Mouse (Mus musculus) spleen, adult 12 weeks (tissue): ENCODE measurements around the gene Pde10a.

Source experiments
- DNase-seq: peaks from one replicate; pipeline ENCODE4 v3.0.0; 2022; ENCODE audit warnings: low spot score

Pde10a gene

DNA sequence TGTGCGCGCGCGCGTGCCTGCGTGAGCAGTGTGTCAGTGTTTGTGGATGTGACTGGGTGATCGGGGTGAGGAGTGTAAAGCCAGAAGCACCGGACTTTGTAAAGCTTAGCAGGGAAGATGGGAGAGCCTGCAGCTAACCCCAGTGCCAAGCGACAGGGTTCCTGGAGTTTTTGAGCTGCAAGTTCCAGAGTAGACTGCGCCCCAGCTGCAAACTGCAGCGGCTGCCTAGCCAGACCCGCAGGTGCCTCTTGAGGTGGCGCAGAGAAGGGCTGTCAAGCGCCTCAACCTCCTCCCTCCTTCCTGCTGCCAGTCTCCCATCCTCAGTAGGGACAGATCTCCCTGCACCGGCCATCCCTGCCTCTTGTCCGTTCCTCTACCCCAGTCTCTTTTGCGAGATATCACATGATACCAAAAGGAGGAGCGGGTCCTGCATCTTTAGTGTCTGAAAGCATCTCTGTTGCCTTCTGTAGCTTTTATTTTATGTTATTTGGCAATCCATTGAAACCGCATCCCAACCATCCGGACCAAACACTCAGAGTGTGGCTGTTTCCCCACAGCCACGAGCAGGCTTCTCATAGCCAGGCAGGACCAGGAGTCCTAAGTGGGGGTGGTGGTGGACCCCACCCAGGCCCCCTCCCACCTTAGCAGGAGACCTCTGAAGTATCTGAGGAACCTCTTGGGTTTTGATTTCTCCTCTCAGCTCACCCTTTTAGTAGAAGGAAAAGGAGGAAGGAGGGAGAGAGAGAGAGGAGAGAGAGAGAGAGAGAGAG lies 984 bp downstream of the Pde10a start:
- no peak for DNase-seq

DNA sequence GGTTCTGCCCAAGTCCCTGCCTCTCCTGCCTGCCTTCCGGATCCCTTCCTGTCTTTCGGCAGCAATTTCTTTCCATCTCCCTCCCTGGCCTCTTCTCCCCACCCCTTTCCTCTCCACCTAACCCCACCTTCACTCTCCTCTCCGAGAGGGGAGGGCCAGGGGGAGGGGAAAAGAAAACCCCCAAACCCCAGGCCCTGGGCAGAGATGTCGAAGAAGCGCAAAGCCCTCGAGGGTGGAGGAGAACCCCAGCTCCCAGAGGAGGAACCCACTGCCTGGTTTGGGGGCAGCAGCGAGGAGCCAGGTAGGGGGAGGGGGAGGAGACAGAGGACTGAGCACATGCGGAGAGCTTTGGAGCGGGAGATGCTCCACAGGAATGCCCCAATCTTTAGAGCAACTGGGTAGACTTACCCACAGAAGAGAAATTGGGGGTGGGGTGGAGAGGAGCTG lies 1.7 kb downstream of the Pde10a start:
- no peak for DNase-seq

DNA sequence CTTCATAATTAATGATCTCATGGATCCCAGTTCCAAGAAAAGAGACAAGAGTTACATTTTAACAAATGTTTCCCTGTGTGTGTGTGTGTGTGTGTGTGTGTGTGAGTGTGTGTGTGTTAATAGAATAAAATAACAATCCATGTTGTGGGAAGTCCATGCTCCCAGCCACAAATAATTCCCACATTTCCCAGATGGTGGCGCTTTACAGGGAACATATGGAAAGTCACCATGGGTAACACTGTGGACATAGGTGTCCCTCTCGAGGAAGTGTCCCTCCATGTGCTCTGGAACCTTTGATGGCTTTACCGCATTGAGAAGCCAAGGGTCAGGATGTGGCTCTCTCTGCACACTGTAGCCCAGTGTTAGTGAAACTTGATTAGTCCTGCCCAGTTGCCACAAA lies 3.5 kb downstream of the Pde10a start:
- no peak for DNase-seq

DNA sequence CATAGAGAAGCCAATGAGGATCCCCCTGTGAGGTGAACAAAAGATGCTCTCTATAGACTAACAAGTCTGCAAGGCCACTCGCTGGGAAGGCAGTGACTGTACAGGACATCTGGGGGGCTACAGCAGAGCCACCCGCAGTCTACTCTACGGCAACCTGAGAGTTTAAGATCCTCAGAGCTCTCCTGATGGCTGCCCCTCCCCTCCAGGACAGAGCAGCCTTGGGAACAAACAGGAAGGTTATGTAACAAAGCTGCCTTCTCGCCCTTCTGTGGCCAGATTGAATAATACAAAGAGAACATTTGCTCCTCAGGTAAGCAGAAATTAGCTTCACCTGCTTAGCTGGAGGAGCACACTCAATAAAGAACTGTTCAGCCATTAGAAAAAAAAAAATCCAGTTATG lies 7.4 kb downstream of the Pde10a start:
- no peak for DNase-seq

DNA sequence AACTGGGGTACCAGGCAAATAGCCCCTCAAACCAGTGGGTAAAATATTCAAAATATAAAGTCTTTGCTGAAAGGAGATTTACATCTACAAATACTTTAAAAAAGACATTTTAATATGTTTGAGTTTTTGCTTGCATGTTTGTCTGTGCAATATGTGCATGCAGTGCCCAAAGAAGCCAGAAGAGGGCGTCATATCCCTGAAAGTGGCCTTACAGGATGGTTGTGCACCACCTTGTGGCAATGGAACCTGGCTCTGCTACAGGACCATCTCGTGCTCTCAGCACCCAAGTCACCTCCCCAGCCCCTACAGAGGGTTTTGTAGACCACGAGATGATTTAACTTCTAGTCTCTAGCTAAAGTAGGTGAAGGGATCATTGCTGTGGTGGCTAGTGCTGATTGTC lies 8.7 kb downstream of the Pde10a start:
- DNase-seq = no peak

DNA sequence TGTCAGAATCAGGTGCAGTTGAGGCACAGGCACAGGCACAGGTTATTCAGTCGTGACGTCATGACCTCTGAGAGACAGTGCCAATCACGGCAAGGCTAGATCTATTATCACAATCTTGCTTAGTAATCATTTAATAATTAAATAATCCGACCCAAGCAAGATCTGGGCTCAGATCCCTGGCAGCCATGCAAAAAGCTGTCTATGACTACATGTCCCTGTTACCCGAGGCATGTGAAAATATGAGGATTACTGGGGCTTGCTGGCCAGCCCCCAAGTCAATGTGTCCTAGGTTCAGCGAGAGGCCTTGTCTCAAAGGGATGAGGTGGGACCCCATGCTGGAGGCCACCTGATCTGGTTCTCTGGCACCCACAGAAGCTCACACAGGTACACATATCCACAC lies 11.3 kb downstream of the Pde10a start:
- DNase-seq = no peak

DNA sequence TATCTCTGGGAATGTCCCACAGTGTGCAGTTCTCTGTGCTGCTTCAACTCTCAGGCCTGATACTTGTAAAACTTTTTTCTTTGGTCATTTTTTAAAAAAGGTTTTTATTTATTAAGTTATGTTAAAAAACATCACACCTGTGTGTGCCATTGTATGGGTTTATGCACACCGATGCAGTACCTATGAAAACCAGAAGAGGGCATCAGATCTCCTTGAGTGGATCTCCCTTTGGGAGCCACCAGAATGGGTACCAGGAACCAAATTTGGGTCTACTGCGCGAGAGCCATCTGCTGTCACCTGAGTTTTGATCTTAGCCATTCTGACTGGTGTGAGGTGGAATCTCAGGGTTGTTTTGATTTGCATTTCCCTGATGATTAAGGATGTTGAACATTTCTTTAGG lies 12.9 kb downstream of the Pde10a start:
- DNase-seq = no peak

DNA sequence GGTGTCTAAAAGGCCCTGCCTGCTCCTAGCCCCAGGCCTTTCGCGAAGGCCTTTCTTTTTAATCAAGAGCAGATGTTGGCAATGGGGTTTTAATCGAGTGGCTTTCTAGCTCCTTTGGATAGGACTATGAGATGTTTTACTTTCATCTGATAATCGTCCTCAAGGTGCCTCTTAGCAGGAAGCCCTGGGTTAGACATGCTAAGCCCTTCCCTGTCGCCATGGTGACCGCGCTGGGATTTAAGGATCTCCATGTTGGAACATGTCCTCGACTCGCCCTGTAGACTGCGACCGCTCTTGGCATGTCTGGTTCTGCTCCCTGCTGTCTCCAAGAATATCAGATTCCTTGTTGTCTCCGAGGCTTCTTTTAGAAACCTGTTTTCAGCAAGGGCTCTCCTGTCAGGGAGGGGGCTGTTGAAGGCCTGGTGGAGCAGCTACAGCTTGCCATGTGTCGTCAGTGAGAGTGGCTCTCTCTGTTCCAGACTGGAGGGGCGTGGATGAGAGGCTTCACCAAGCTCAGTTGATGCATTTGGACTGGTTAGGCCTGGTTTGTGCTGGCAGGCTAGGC lies 16.9 kb downstream of the Pde10a start:
- no peak for DNase-seq

DNA sequence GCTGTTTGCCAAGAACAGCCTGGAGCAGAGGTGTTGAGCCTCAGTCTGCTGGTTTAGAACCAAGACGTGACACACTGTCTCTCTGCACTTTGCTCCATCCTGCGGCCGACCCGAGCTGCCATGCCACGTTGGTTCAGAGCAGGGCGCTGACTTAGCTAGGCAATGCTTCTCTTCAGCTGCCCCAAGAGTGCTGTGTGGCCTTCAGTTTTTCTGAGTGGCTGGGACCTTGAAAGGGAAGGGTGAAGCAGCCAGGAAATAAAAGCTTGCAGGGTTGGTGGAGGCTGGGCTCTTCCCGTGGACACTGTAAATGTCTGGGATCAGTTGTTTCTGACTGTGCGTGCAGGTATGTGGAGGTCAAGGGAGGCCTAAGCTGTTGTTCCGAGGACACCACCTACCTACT lies 21.2 kb downstream of the Pde10a start:
- no peak for DNase-seq

DNA sequence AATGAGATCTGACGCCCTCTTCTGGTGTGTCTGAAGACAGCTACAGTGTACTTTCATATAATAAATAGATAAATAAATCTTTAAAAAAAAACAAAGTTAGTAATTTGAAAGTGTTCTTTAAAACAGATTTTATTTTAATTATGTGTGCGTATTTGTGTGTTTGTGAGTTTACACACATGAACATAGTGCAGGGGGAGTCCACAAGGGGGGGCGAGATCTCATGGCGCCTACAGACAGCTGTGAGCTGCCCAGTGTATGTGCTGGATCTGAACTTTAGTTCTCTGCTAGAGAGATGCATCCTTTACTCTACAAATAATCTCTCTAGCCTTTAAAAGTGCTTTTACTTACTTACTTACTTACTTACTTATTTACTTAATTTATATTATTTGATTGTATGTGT lies 23.6 kb downstream of the Pde10a start:
- no peak for DNase-seq

DNA sequence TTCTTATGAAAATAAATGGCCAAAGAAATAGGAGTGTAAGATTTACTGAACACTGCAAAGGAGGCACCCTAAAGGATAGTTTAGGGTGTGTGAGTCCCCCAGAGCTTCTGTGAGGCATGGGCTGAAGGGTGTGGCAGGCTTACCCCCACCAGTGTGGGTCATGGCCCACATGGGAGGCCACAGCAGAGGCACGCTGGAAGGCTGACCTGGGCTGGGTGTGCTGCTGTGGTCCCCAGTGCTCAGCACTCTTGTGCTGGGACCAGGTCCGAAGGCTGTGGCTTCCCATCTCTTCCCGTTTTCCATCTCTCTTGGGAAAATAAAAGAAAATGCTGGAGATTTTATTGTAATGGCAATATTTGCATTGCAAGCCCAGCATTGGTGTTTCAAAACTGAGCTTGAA lies 26.5 kb downstream of the Pde10a start:
- no peak for DNase-seq

DNA sequence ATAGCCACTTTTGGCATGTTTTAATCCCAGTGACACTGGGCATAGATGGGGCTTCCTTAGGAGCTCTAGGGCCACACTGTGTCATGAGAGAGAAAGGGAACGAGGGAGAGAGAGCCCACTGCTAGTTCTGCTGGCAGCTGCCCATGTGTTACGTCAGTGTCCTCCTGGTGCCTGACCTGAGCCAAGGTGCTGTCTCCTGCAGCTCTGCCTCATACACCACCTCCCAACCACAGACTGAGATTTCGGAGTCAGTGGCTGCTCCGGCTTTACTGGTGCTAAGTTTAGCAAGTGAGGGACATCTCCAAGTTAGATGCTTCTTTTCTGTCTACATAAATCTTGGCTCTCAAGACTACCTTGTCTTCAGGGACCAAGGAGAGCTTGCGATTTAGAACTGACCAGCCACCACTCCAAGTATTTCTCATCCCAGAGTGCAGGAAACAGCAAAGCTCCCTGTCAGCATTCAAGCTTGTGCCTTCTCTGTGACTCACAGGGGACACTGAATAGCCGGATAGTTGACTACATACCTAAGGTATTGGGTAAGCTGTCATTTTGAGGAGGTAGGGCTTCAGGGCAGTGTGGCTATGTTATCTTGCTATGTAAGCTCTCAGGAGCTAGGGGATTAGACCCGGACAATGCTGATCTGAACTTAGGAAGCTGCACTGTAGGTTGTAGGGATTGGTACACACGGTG lies 27.3 kb downstream of the Pde10a start:
- no peak for DNase-seq

DNA sequence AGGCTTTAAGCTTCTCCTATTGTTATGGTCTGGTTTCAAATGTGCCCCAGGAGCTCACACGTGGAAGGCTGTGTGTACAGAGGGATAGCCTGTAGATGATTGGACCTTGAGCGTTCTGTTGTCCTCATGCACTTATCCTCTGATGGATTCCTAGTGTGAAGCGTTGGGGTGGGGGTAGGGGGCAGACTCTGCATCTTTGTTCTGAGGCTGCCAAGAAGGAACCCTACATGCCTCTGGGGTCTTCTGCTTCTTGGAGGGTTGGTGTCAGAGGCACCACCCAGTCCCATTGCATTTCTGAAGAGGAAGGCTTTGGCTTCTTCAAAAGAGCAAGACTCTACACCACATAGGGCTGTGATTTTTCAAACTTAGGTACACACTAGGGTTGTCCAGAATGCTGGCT lies 28.4 kb downstream of the Pde10a start:
- DNase-seq = no peak

DNA sequence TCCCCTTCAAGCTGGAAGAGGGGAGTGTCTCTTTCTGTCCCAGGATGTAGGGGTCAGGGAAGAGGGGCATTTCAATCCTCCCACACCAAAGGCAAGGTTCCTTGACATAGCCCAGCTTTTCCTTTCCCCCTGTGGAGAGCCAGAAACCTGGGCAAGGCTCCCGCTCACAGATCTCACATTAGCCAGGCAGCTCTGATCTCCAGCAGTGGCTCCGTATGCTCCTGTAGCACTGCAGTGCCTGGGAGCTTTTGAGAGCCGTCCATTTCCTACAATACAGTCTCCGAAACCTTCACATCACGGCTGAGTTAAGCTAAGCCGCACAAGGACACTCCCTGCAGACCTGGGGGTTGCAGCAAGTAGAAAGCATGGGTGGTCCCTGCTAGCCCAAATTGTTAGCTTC lies 29.0 kb downstream of the Pde10a start:
- DNase-seq = no peak

DNA sequence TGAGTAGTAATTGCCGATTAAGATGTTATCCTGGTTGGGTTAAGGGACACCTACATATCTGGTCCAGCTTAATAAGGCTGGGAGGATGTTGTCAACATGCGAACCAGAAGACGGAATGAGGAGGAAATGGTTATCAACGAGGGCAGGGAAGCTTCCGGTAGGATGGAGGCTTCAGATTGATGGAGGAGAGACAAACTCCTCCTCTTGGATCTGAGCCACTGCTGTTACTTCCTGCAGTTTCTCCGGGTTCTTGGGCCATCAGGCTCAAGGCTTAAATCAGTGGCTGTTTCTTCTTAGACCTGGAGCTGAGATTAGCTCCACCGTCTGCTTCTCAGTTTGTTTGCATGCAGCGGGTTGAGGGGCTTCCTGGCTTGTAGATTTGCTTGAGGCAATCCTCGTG lies 30.6 kb downstream of the Pde10a start:
- no peak for DNase-seq

DNA sequence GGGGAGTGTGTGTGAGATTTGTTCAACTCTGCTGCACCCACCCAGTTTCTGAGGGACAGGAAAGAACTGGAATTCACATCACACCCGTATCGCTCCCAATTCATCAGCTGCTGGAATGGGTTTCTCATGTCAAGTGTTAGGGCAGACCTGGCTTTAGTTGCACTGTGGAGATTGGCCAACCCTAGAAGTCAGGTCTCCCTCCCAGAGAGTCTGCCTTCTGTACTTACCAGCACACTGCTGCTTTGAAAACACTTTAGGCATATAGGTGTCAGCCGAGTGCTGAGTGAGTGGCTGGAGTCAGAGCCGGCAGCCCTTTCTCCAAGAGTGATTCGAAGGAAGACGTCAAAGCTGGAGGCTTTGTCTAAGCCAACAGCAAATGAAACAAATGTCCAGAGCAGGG lies 31.1 kb downstream of the Pde10a start:
- no peak for DNase-seq

DNA sequence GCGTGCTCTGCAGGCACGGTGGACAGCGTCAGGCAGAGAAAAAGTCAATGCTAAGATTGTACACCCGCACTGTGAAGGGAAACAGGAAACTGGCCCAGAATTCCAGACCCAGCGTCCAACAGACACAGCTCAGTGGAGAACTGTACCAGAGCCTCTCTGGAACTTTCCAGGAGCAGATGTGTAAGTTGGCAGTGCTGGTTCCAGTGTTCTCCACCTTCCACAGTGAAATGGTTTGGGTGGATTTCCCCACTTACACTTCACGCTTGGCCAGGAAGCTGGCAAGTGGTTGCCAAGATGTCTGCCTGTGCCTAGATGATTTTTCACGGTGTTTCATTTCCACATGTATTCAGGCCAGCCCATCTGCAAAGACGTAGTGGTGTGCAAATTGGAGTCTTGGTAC lies 32.8 kb downstream of the Pde10a start:
- DNase-seq = no peak

DNA sequence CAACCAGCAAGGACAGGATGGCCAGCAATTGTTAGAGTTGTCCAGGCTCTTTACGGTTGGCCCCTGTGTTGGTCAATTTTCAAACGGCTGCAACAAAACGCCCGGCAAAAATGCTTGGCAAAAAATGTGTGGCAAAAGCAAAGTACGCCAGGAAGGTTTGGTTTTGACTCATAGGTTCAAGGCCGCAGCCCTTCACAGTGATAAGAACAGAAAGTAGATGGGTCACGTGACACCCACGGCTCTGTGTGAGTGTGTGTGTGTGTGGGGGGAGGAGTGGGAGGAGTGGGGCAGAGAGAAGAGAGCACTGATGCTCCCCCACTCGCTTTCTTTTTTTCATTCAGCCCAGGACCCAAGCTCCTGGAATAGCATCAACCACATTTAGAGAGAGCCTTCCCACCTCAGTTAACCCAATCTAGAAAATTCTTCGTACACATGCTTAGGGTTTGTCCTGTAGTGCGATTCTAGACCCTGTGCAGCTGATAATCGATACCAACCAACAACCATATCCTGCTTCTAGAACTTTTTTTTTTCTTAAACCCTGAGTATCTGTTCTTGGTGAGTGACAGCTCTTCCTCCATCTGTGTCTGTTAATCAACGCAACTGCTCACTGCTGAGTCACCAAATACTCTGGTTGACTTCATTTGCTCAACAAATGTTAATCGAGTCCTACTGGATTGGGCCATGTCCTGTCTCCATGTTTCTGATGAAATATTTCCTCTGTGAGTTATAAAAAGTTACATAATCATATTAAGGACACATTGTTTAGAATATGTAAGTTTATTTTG lies 37.1 kb downstream of the Pde10a start:
- no peak for DNase-seq

DNA sequence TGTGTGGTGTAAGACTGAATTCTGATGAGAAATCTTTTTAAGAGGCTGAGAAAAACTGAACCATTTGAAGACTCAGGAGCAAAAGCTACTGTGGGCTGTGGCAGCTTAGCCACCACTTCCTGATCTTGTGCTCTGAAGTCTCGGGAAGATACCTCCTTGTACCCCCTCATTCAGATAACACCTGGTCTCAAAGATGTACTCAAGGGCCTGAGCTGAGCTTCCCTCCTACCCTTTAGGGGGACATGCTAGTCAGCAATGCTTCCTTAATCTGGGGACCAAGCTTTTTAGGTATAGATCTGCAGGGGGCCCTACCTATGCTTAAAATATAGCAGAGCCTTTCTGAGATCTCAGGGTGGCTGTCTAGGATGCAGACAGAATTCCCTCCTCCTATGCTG lies 37.7 kb downstream of the Pde10a start:
- no peak for DNase-seq

DNA sequence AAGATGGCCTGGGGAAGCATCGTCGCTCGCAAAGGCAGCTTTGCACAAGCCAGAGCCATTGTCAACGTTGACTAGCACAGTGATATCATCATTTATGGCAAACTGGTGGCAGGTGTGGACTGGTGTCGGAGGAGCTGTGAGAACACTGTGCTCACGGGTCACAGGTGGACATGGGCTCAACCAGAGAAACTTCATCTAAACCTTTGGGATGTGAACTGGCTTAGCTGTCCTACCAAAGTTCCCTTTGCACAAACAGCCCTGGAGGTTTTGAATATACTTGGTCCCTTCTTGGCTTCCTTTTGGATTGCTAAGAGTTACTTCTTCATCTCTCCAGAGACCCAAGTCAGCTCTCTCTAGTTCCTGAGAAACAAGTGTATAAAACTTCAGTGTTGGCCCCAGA lies 41.7 kb downstream of the Pde10a start, which contains the start of gene Gm17087:
TSS of gene Gm17087 (minus strand) at position 101 of the 400 bp plus-strand sequence.
- DNase-seq = no peak

DNA sequence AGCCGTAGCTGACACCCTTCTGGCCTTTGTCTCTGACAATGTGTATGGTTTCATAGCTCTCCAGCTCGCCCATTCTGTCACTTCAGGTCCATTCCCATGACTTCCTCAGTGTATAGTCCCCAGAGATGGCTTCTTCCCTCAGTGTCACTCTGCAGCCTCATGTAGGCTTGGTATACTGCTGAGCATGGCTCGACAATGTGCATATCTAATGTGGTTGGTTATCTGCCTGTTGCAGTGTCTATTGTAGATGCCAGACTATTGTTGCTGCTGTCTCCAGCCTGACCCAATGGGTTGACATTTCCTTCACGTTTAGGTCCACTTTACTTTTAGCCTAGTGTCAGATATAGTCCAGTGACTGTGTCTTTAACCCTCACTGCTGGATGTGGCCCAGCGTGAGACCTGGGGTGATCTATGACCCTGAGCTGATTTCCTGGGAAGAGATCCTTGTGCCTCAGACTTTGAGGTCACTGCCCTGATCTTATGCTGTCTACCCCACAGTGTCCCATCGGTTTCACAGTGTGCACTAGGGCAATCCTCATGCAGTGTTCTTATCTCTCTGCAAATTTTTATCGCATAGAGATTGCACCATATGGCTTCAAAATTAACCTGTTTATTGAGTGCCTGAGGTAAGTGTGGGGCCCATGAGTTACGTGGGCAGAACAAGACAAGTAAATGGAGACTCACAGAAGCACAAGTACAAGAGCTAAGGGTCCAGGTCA lies 48.5 kb downstream of the Pde10a start:
- no peak for DNase-seq

DNA sequence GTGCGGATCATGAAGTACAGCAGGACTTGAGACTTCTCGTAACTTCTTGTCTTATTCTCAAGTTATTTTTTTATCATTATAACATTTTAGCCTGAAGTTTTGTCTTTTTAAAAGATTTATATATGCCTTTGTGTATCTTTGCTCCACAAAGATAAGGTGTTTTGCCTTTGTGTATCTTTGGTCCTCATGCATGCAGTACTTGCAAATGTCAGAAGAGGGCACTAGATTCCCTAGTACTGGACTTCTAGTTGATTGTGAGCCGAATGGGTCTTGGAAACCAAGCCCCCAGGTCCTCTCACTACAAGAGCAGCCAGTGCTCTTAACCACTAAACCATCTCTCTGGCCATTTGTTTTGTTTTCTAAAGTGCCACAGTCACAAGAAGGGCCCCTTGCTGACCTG lies 55.2 kb downstream of the Pde10a start:
- no peak for DNase-seq
